Mouse (Mus musculus): Measurements from ENCODE around the gene Stab2. TPM values are rescaled to one million over a fixed set of nuclear protein-coding genes. Genes with fewer than 3 reads are reported as not detected.

Gene Stab2
- polyA plus RNA-seq, 1 experiment = not detected

GRCm38 (mm10) chr10:86829515-86829914 is 178.3 kb downstream of the Stab2 start:
- H3K4me3 ChIP-seq (ENCODE audit: insufficient read depth, low read depth, low read length) = no peak overlapping the region
- TF ChIP-seq CTCF (IDR thresholded peaks at IDR 0.05; ENCODE audit: insufficient read depth, low read depth, low read length) = no peak
- TF ChIP-seq POLR2A (IDR thresholded peaks at IDR 0.05; ENCODE audit: insufficient read depth, low read depth, low read length) = no peak
- WGBS = 99% methylated on average over 2 of the region's 2 CpGs
- H3K27ac ChIP-seq (ENCODE audit: insufficient read depth, low read depth, low read length) = no peak overlapping the region
- H3K4me1 ChIP-seq (ENCODE audit: control insufficient read depth, insufficient read depth, low read length) = peaks cover 16% of the 10 kb centered on the region

- Histone ChIP-seq H3K4me1 (ENCODE audit: control insufficient read depth, insufficient read depth, low read length) (peaks cover 10% of the 10 kb centered on the region), H3K4me3 (ENCODE audit: insufficient read depth, low read depth, low read length) (no peak overlapping the region), H3K27ac (ENCODE audit: insufficient read depth, low read depth, low read length) (no peak overlapping the region)
- 93% methylated on average over 15 of the region's 15 CpGs for WGBS
- TF ChIP-seq POLR2A (IDR thresholded peaks at IDR 0.05; ENCODE audit: insufficient read depth, low read depth, low read length) = no peak
- no peak for TF ChIP-seq CTCF (IDR thresholded peaks at IDR 0.05; ENCODE audit: insufficient read depth, low read depth, low read length)
These were observed 179.3 kb downstream of the Stab2 start for GRCm38 (mm10) chr10:86828221-86829135.

- H3K4me3 ChIP-seq (ENCODE audit: insufficient read depth, low read depth, low read length) = no peak overlapping the region
- peaks cover 10% of the 10 kb centered on the region for H3K4me1 ChIP-seq (ENCODE audit: control insufficient read depth, insufficient read depth, low read length)
- no peak overlapping the region for H3K27ac ChIP-seq (ENCODE audit: insufficient read depth, low read depth, low read length)
- WGBS = 92% methylated on average over 3 of the region's 3 CpGs
- TF ChIP-seq CTCF (IDR thresholded peaks at IDR 0.05; ENCODE audit: insufficient read depth, low read depth, low read length) (no peak), POLR2A (IDR thresholded peaks at IDR 0.05; ENCODE audit: insufficient read depth, low read depth, low read length) (no peak)
These were observed 180.9 kb downstream of the Stab2 start for GRCm38 (mm10) chr10:86826929-86827328.

- no peak for TF ChIP-seq CTCF (IDR thresholded peaks at IDR 0.05; ENCODE audit: insufficient read depth, low read depth, low read length)
- TF ChIP-seq POLR2A (IDR thresholded peaks at IDR 0.05; ENCODE audit: insufficient read depth, low read depth, low read length) = no peak
These were observed 181.8 kb downstream of the Stab2 start for GRCm38 (mm10) chr10:86825871-86826522.

DNA sequence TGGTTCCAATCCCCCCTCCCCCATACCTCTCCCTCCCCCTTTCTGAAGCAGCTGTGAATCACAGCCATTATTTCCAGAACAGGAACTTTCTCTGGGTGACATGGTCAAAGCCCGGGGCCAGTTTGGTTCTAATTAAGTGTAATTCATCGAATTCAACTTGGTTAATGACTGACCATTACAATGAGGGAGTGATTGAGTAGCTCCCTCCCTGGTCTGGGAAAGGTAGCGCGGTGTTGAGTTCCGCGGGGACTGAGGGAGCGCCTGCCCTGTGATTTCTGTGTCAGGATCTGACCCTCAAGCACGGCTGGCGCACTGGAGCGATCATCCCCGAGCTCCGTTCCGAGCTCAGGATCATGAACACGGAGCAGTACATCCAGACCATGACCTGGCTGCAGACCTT is 183.0 kb downstream of the Stab2 start:
- Histone ChIP-seq H3K4me1 (ENCODE audit: control insufficient read depth, insufficient read depth, low read length) (peaks cover 10% of the 10 kb centered on the region), H3K27ac (ENCODE audit: insufficient read depth, low read depth, low read length) (no peak overlapping the region), H3K4me3 (ENCODE audit: insufficient read depth, low read depth, low read length) (no peak overlapping the region)
- TF ChIP-seq POLR2A (IDR thresholded peaks at IDR 0.05; ENCODE audit: insufficient read depth, low read depth, low read length) (no peak), CTCF (IDR thresholded peaks at IDR 0.05; ENCODE audit: insufficient read depth, low read depth, low read length) (no peak)
- WGBS = 65% methylated on average over 14 of the region's 14 CpGs

More at GRCm38 (mm10) chr10:86825871-86826522, 181.8 kb downstream of the Stab2 start:
- H3K4me3 ChIP-seq (ENCODE audit: insufficient read depth, low read depth, low read length) = no peak overlapping the region
- WGBS = 84% methylated on average over 10 of the region's 10 CpGs
- H3K4me1 ChIP-seq (ENCODE audit: control insufficient read depth, insufficient read depth, low read length) = peaks cover 10% of the 10 kb centered on the region
- H3K27ac ChIP-seq (ENCODE audit: insufficient read depth, low read depth, low read length) = 0 out of 2 replicates have a peak overlapping the region, but pooled peaks have one; percentile 1

DNA sequence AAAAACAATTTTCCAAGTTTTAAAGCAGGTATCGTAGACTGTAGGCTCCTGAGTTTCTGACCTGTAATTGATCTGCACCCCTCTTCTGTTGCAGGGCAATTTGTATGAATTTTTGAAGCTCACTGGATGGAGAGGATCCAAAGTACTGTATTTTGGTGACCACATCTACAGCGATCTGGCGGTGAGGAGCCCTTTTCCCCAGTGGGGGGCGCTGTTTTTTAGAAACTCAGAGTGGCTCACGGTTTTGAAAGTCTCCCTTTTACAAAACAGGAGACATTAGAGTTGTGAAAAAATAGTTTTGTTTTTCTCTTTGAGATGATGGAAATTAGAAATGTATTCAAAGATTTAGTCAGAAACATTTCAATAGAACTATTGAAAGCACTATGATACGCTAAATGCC is 183.7 kb downstream of the Stab2 start:
- peaks cover 10% of the 10 kb centered on the region for H3K4me1 ChIP-seq (ENCODE audit: control insufficient read depth, insufficient read depth, low read length)
- no peak overlapping the region for H3K4me3 ChIP-seq (ENCODE audit: insufficient read depth, low read depth, low read length)
- WGBS = 84% methylated on average over 6 of the region's 6 CpGs
- TF ChIP-seq CTCF (IDR thresholded peaks at IDR 0.05; ENCODE audit: insufficient read depth, low read depth, low read length) = no peak
- no peak for TF ChIP-seq POLR2A (IDR thresholded peaks at IDR 0.05; ENCODE audit: insufficient read depth, low read depth, low read length)
- no peak overlapping the region for H3K27ac ChIP-seq (ENCODE audit: insufficient read depth, low read depth, low read length)

- 65% methylated on average over 7 of the region's 7 CpGs for WGBS
- TF ChIP-seq CTCF (IDR thresholded peaks at IDR 0.05; ENCODE audit: insufficient read depth, low read depth, low read length) (no peak), POLR2A (IDR thresholded peaks at IDR 0.05; ENCODE audit: insufficient read depth, low read depth, low read length) (no peak)
- Histone ChIP-seq H3K4me1 (ENCODE audit: control insufficient read depth, insufficient read depth, low read length) (peaks cover 7% of the 10 kb centered on the region), H3K27ac (ENCODE audit: insufficient read depth, low read depth, low read length) (no peak overlapping the region), H3K4me3 (ENCODE audit: insufficient read depth, low read depth, low read length) (no peak overlapping the region)
These were observed 186.8 kb downstream of the Stab2 start for GRCm38 (mm10) chr10:86821014-86821413.

- no peaks in the 10 kb centered on the region for H3K4me1 ChIP-seq (ENCODE audit: control insufficient read depth, insufficient read depth, low read length)
- H3K27ac ChIP-seq (ENCODE audit: insufficient read depth, low read depth, low read length) = no peak overlapping the region
- TF ChIP-seq CTCF (IDR thresholded peaks at IDR 0.05; ENCODE audit: insufficient read depth, low read depth, low read length) (no peak), POLR2A (IDR thresholded peaks at IDR 0.05; ENCODE audit: insufficient read depth, low read depth, low read length) (no peak)
- H3K4me3 ChIP-seq (ENCODE audit: insufficient read depth, low read depth, low read length) = no peak overlapping the region
- 48% methylated on average over 8 of the region's 8 CpGs for WGBS
These were observed 188.1 kb downstream of the Stab2 start for GRCm38 (mm10) chr10:86819649-86820165.

- TF ChIP-seq POLR2A (IDR thresholded peaks at IDR 0.05; ENCODE audit: insufficient read depth, low read depth, low read length) (no peak), CTCF (IDR thresholded peaks at IDR 0.05; ENCODE audit: insufficient read depth, low read depth, low read length) (no peak)
- Histone ChIP-seq H3K27ac (ENCODE audit: insufficient read depth, low read depth, low read length) (no peak overlapping the region), H3K4me1 (ENCODE audit: control insufficient read depth, insufficient read depth, low read length) (no peaks in the 10 kb centered on the region), H3K4me3 (ENCODE audit: insufficient read depth, low read depth, low read length) (no peak overlapping the region)
- WGBS = 91% methylated on average over 7 of the region's 7 CpGs
These were observed 192.7 kb downstream of the Stab2 start for GRCm38 (mm10) chr10:86815133-86815532.

Data from olfactory bulb, adult 2 months (tissue).